Mouse (Mus musculus): Measurements from ENCODE around the gene Obsl1.
A peak's percentile ranks its signal among the peaks of the same experiment; 100 is the strongest.

The Obsl1 gene

DNA sequence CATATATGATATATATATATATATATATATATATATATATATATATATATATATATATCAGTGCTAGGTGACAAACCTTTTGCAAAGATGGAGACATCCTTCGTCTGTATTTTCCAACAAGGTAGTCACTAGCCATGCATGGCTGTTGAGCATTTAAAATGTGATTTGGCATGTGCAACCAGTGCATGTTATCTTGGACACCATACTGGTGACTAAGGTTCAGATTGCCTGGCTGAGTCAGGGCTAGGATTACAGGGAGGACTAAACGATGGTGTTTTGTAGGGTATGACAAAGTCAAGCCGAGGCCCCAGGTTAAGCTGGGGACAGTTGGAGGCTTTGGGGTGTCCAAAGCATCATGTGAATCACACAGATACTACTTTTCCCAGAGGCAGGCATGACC lies 50.8 kb downstream of the Obsl1 start:
- DNase-seq (ENCODE audit: low read depth, low spot score) = no peak

DNA sequence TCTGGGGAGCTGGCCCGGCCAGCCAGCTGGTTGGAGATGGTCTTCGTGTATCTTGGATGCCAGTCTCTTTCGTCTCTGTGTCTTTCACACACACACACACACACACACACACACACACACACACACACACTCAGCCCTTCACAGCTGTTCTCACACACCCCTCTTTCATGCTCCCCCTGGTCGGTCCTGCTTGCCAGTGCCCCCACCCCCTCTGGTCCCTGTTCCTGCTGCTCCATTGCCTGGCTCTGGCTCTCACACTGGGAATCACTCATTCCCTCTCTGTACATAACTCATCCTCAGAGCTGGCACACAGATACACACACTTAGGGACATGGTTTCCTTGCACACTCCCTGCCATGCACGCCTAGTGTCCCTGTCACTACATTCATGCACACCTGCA lies 54.4 kb downstream of the Obsl1 start:
- no peak for DNase-seq (ENCODE audit: low read depth, low spot score)

DNA sequence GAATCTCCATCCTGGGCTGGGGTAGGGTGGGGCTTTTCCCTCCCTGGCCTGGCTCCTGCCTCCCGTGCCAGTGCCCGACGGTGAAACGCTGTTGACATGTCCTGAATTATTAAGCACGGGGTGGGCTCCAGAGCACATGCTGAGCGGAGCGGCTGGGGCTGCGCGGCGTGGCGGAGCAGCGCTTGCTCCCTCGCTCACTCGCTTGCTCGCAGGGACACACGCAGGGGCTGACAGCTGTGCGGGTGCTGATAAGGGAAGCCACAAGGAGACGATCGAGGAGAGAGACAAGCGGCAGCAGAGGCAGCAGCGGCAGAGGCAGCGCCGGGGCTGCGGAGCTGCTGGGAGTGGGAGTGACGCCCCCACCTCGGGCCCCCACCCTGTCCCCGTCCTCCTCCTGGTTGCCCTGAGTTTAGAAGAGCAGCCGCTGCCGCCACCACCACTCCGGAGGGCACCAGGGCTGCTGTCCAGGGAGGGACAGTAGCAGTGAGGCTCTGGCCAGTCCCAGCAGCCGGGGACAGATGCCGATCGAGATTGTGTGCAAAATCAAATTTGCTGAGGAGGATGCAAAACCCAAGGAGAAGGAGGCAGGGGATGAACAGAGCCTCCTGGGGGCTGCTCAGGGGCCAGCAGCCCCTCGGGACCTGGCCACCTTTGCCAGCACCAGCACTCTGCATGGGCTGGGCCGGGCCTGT lies 55.8 kb downstream of the Obsl1 start, which contains the start of gene Asic4:
TSS of gene Asic4 (plus strand) at position 123 of the 692 bp plus-strand sequence.
- no peak for DNase-seq (ENCODE audit: low read depth, low spot score)

DNA sequence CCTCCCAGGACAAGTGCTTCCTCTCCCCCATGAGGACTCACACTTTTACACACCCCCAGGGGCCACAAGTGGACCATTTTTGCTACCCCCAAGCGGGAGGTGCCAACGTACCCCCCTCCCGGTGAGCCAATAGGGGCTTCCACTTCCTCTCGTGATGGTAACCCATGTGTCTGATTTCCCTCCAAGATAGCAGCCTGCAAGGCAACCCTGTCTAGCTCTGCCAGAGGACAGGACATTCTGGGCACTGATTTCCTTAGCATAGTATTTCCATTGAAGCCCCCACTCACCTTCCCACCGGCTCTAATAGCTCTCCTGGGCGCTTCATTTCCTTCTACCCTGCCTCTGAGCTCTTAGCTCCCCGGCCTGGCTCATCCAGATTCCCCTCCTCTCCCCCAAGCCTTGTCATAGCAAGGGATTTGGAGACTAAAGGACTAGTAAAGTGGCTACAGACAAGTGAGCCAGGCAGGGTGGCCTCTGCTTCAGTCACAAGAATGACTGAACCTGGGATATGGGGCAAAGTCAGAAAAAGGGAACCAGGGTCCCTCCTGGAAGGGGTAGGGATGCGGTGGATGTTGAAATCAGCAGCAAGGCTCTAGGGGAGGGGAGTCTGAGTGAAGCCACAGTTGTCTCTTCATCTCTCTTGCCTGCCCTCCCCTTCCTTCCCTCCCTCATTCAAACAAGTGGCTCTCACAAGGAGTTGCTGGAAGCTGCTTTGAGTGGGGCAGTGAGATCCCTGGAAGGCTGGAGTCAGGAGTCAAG lies 56.7 kb downstream of the Obsl1 start:
- DNase-seq (ENCODE audit: low read depth, low spot score) = no peak

DNA sequence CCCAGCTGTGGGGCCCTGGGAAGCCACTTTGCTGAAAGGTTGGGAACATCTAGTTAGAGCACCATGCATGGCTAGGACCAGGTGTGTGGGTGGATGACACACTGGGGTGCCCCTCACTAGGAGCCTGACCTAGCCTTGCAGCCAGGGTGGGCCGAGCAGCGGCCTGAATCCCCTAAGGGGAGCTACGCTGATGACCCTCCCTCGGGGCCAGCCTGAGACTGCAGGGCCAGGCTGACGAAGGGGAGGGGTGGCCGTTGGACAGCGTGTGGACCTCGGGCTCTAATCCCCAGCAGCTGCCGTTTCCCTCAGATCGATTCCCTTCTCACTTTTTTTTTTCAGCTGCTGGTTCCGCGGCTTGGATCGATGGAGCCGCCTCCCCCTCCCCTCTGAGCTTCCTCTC lies 57.3 kb downstream of the Obsl1 start:
- no peak for DNase-seq (ENCODE audit: low read depth, low spot score)

DNA sequence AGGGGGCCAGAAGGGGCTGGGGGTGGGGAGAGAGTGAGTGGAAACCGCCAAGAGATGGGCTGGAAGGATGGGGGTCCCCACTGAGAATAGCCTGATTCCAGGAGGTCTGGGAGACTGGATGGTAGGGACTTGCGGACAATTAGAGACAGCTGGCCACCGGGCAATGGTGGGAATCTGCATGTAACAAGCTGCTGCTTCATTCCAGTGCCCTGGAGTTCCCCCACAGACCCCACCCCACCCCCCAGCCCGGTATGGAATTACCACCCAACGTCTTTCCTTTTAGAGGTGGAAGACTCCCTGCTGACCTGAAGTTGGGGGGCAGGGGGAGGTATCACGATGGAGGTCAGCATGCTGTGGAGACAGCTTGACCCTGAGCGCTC lies 58.2 kb downstream of the Obsl1 start:
- DNase-seq (ENCODE audit: low read depth, low spot score) = no peak

DNA sequence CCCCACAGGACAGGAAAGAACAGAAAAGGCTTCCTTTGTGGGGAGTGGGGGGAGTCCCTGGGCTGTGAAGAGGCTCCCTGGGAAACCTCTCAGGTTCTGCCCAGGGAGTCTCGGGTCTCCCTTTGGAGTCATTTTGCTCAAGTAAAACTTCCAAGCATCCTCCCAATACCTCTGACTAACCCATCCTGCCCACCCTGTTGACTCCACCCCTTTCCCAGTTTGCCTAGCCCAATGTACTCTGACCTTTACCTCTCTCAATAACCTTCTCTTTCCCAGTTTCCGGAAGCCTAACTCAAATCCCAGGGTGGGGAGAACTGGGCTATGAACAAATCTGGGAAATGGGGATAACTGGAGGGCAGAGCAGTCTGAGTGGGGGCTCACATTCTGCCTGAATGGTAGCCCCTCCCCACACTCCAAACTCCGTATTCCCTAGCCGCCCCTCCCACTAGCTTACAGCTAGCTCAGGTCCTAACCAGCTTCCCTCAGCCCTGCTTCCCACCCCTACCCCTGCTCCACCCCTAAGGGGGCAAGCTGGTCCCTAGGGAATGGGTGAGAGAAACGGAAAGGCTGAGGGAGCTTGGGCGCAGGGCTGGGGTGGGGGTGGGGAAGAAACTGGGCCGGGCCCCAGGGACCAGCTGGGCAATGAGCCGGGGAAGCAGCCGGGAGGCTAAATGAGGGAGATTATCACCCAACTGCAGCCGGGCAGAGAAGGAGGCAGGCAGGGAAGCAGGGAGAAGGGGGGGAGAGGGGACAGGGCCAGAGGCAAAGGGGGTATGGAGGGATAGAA lies 58.8 kb downstream of the Obsl1 start:
- no peak for DNase-seq (ENCODE audit: low read depth, low spot score)

DNA sequence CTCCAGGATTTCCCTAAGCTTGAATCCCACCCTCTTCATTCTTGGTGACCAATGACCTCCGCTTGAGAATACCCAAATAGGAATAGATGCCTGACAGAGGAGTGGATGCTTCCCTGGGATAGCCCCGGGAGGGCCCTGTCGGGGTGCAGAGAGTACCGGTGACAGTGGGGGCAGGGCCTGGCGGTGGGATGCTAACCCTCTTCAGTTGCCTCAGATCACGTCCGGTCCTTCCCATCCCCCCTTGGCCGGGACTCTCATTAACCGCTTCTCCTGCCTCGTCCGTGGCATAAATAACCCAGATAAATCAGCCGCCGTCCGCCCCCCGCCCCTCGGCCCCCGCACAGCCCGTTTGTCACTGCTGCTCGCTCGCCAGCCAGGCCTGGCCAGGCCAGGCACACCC lies 59.6 kb downstream of the Obsl1 start:
- DNase-seq (ENCODE audit: low read depth, low spot score) = no peak

DNA sequence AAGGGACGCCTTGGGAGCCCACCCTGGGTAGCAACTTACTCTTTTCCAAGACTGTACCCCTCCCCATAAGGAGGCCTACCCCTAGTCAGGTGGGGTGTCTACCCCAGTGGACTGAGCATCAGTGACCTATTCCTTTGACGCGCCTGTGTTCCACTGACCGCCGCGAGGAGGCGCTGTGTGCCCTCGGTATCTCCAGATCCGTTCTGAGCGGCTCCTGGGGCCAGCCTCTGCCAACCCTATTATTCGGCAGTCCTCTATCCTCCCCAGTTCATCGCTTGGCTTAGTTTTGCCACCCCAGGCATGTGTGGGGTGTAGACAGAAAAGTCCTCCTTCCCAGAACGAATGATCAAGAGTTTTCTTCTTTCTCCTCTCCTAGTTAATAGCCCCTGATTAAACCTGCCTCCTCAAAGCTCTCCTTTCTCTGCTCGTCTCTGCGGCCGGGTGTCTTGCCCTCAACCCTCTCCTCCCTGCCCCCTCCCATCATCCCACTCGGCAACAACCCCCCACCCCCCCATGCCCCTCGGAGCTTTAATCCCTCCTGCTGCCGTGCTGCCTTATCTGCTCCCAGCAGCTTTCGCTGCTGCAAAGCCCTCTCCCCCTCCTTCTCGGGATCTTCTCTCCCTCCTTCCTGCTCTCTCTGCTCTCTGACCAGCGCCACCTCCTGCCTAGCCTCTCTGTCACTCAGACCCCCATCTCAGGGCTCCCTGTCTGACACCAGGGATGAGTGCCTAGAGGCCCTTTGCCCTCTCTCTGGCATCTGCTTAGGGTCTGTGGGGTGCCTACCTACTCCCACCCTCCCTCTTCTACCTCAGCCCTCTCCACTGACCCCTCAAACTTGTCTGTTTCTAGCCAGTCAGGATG lies 60.3 kb downstream of the Obsl1 start:
- DNase-seq (ENCODE audit: low read depth, low spot score) = no peak

DNA sequence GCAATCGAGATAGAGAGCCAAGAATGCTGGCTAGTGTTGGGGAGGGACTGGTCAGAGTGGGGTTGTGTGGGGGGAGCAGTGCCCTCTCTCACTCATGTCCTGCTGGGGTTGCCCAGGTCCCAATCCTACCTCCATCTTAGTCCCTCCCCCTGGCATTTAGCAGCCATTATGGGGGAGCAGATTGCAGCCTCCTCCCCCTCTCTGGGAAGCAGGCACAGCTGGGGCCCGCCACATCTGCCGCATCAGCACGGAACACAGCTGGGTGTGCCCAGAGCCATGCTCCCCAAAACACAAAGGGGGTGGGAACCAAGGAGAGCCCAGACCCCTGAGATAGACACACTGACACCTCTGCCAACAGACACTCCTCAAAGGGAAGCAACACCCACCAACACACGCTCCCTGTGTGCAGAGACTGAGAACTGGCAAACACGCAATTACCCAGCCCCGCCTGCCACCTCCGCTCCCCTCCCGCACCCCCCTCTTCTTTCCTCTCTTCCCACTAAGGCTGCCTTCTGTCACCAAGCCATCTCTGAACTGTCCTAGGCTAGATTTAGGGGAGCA lies 61.0 kb downstream of the Obsl1 start:
- peak; percentile 55 for DNase-seq (ENCODE audit: low read depth, low spot score)

DNA sequence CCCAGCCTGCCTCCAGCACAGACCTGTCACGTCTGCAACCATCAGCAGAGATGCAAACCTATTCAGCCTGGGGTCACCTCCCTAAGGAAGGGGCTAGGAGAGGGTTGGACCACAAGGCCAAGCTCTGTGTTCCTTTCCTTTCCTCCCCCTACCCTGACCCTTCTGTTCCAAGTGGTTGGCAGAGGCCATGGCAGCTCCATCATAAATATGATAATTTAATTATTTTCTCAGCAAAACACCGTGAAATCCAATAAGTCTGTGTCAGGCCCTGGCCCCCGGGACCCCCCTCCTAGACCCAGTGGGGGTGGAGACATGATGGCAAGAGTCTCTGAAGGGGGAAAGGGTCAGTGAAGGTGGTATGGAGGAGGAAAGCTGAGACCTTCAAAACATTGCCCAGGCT lies 62.0 kb downstream of the Obsl1 start:
- DNase-seq (ENCODE audit: low read depth, low spot score) = no peak

DNA sequence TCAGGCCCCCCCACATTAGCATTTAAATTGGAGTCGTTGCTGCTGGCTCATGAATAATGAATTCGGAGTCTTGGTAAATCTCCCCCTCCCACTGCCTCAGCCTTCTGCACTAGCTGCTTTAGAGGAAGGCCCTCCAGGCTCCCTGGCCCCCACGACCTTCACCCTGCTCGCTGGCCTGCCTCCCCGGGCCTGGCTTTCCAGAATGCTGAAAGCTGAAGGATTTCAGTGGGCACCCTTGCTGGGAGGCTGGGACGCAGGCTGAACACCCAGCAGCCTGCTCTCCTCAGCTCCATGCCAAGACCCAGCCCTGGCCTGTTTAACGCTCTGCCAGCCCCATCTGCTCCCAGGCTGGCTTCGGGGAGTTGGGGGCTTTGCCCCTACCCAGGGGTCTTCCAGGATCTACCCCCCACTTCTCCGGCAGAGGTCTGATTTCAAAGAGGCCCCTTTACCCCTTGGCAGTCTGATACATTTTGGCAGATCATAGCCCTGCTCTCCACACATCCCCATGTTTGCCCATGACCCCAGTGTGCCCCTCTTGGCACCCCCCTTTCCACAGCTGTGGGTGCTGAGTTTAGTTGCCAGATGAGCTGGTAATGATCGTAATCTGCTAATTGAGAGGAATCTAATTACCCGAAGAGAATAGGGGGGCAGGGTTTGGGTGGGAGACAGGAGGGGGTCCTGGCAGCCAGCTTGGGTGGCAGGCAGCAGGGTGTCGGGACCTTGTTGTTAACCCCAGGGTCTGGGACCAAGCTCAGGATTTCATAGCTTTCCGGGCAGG lies 62.8 kb downstream of the Obsl1 start:
- DNase-seq (ENCODE audit: low read depth, low spot score) = no peak

DNA sequence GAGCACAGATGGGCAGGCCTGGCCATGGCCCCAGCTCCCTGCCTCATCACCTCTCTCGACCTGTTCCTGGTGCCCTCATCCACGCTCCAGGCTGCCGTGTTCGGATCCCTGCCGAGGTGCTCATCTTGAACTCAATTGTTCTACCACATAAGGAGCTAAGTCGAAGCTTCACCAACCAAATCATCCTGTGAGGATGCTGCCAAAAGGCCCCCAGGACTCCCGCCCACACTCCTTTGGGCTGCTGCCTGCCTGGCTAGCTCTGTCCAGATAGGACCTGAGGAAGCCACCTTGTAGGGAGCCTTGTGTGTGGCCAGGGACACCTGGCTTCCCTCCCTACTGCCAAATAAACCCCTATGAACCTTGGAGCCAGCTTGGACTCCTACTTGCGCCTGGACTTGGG lies 63.4 kb downstream of the Obsl1 start:
- DNase-seq (ENCODE audit: low read depth, low spot score) = no peak

DNA sequence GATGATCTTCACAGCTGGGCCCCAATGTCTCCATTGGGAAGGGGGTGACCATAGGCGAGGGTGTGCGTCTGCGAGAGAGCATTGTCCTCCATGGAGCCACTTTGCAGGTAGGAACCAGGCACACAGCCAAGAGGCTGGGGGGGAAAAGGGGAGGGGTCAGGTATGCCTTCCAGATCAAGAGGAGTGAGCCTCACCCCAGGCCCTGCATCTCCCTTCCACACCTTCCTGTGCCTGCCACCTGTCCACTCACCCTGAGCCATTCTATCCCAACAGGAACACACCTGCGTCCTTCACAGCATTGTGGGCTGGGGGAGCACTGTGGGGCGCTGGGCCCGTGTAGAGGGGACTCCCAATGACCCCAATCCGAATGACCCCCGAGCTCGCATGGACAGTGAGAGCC lies 64.1 kb downstream of the Obsl1 start:
- DNase-seq (ENCODE audit: low read depth, low spot score) = no peak

DNA sequence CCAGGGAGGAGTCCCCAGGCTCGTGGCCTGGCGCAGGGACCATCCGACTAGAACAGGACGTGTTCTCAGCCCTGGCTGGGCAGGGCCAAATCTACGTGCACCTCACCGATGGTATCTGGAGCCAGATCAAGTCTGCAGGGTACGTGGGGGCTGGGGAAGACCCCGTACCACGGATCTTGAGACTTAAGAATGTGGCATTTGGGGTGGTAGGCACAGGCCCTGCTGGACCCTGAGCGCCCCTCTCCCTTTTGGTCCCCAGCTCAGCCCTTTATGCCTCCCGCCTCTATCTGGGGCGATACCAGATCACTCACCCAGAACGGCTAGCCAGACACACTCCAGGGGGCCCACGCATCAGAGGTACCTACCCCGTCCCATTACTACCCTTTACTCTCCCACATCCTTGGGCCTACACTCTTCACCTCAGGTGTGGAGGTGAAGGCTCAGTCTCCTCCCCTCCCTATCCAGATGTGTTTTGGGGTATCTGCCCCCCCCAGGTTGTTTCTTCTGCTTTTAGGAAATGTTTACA lies 64.7 kb downstream of the Obsl1 start:
- no peak for DNase-seq (ENCODE audit: low read depth, low spot score)

DNA sequence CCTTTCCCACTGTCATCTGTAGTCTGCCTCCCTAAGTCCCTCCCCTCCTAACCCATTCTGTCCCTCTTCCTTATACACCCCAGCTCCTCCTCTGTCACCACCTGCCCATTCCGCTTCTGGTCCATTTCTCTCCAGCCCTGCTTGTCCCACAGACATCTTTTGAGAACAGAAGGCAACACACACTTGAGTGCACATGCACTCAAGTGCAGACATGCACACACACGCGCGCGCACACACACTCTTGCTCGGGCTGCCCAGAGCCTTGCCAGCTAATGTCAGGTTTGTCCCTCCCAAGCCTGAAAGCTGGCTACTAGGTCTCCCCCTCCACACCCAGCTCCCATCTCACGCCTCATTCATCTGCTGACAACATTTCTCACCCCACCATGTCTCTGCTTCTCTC lies 65.6 kb downstream of the Obsl1 start:
- no peak for DNase-seq (ENCODE audit: low read depth, low spot score)

DNA sequence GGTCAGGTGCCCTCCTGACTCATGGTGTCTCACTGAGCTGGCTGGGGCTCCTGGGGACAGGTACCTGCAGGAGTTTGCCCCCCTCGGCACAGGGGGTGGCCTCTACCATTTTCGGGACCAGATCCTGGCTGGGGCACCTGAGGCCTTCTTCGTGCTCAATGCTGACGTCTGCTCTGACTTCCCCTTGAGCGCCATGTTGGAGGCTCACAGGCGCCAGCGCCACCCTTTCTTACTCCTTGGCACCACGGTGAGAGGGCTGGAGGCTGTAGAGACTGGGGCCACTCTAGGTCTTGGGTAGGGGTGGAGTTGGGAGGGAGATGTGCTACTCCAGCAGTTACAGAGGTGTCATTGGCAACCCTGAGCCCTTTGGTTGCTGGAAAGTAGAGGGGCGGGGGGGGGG lies 67.5 kb downstream of the Obsl1 start:
- DNase-seq (ENCODE audit: low read depth, low spot score) = no peak

DNA sequence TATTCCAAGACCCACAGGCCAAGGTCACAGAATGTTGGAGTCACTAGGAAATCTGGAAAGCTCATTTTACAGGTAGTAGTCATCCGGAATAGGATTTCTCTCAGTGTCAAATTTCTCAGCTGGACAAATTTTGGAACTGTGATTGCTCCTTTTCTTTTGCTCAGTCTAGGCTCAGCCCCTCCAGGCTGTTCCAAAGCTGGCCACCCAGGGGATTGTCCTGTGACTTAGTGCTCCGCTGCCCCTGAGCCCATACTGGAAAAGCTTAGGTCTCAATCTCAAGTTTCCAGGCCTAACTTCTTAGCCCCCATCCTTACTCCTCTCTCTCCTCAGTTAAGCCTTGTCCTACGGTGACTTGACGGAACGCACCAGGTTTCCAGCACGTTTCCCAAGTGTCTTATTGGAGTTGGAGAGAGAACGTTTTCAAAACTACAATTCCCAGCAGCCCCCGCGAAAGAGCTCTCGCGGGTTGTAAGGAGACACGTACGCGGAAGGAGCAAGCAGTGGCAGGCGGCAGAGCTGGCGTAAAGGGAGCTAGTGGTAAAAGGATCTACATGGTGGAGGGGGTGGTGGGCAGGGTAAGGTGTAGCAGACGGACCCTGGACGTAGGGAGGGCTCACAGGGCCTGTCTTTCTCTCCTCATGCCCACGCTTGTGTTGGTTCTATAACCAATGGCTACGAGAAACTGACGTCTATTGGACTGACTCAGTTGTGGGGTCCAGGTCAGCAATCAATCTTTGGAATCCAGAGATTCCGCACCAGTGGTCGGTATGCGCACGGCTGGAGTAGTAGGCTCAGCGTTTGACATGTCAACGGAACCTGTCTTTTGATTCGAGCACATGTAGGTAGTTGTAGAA lies 70.5 kb downstream of the Obsl1 start, which contains the start of gene Gmppa:
TSS of gene Gmppa (plus strand) at position 456 of the 854 bp plus-strand sequence.
- DNase-seq (ENCODE audit: low read depth, low spot score) = peak; percentile 87

All from telencephalon, adult 2 months (tissue).